Mouse (Mus musculus): ENCODE measurements around the gene Pdzrn3.
A peak's percentile ranks its signal among the peaks of the same experiment; 100 is the strongest.

Gene Pdzrn3

GRCm38 (mm10) chr6:101372982-101373381 lies 4.7 kb downstream of the Pdzrn3 start:
- DNase-seq (ENCODE audit: low read depth, low spot score) = no peak

GRCm38 (mm10) chr6:101366809-101367602 lies 10.7 kb downstream of the Pdzrn3 start:
- no peak for DNase-seq (ENCODE audit: low read depth, low spot score)

GRCm38 (mm10) chr6:101365795-101366194 lies 11.9 kb downstream of the Pdzrn3 start:
- no peak for DNase-seq (ENCODE audit: low read depth, low spot score)

GRCm38 (mm10) chr6:101363904-101364303 lies 13.8 kb downstream of the Pdzrn3 start:
- DNase-seq (ENCODE audit: low read depth, low spot score) = no peak

GRCm38 (mm10) chr6:101362728-101363127 lies 15.0 kb downstream of the Pdzrn3 start:
- DNase-seq (ENCODE audit: low read depth, low spot score) = no peak

GRCm38 (mm10) chr6:101362268-101362667 lies 15.4 kb downstream of the Pdzrn3 start:
- no peak for DNase-seq (ENCODE audit: low read depth, low spot score)

GRCm38 (mm10) chr6:101360211-101360737 lies 17.4 kb downstream of the Pdzrn3 start:
- DNase-seq (ENCODE audit: low read depth, low spot score) = no peak

- no peak for DNase-seq (ENCODE audit: low read depth, low spot score)
These were observed 18.1 kb downstream of the Pdzrn3 start for GRCm38 (mm10) chr6:101359646-101360045.

GRCm38 (mm10) chr6:101354887-101355286 lies 22.8 kb downstream of the Pdzrn3 start:
- DNase-seq (ENCODE audit: low read depth, low spot score) = no peak

GRCm38 (mm10) chr6:101354230-101354881 lies 23.3 kb downstream of the Pdzrn3 start:
- peak; percentile 90 for DNase-seq (ENCODE audit: low read depth, low spot score)

GRCm38 (mm10) chr6:101353701-101354100 lies 24.0 kb downstream of the Pdzrn3 start:
- no peak for DNase-seq (ENCODE audit: low read depth, low spot score)

GRCm38 (mm10) chr6:101352626-101353025 lies 25.1 kb downstream of the Pdzrn3 start:
- DNase-seq (ENCODE audit: low read depth, low spot score) = no peak

- DNase-seq (ENCODE audit: low read depth, low spot score) = no peak
These were observed 26.6 kb downstream of the Pdzrn3 start for GRCm38 (mm10) chr6:101351100-101351499.

- DNase-seq (ENCODE audit: low read depth, low spot score) = no peak
These were observed 27.2 kb downstream of the Pdzrn3 start for GRCm38 (mm10) chr6:101350414-101350973.

GRCm38 (mm10) chr6:101348496-101348895 lies 29.2 kb downstream of the Pdzrn3 start:
- DNase-seq (ENCODE audit: low read depth, low spot score) = peak; percentile 72

GRCm38 (mm10) chr6:101340051-101340450 lies 37.6 kb downstream of the Pdzrn3 start:
- no peak for DNase-seq (ENCODE audit: low read depth, low spot score)

GRCm38 (mm10) chr6:101337842-101338528 lies 39.7 kb downstream of the Pdzrn3 start:
- no peak for DNase-seq (ENCODE audit: low read depth, low spot score)

- no peak for DNase-seq (ENCODE audit: low read depth, low spot score)
These were observed 41.0 kb downstream of the Pdzrn3 start for GRCm38 (mm10) chr6:101336660-101337059.

GRCm38 (mm10) chr6:101335744-101336143 lies 42.0 kb downstream of the Pdzrn3 start:
- no peak for DNase-seq (ENCODE audit: low read depth, low spot score)

- no peak for DNase-seq (ENCODE audit: low read depth, low spot score)
These were observed 43.2 kb downstream of the Pdzrn3 start for GRCm38 (mm10) chr6:101334495-101334894.

GRCm38 (mm10) chr6:101330392-101330791 lies 47.3 kb downstream of the Pdzrn3 start:
- no peak for DNase-seq (ENCODE audit: low read depth, low spot score)

GRCm38 (mm10) chr6:101329499-101329898 lies 48.2 kb downstream of the Pdzrn3 start:
- no peak for DNase-seq (ENCODE audit: low read depth, low spot score)
